Mouse (Mus musculus): ENCODE results near the gene Herpud1. TPM values are rescaled to one million over a fixed set of nuclear protein-coding genes. Genes with fewer than 3 reads are reported as not detected.

Herpud1 gene
- polyA plus RNA-seq (2016; fragmentation: Nextera tagmentation; extraction: Ambion mirVana) = 58.3 and 58.4 TPM in 2 replicates

GRCm38 (mm10) chr8:94386214-94387026, at the start of gene Herpud1:
Herpud1 (plus strand) TSS chr8:94386438.
- Histone ChIP-seq H3K27ac (peak within 1 kb of the TSS; percentile 56), H3K27me3 (no peaks in the 10 kb centered on the region), H3K9ac (peak within 1 kb of the TSS; percentile 84), H3K4me3 (peak within 1 kb of the TSS; percentile 66), H3K9me3 (no peaks in the 10 kb centered on the region), H3K4me1 (peaks cover 9% of the 10 kb centered on the region), H3K36me3 (peaks cover 22% of the 10 kb centered on the region), H3K4me2 (replicated peaks) (peak within 1 kb of the TSS; percentile 91)
- ATAC-seq (ENCODE audit: insufficient number of reproducible peaks, insufficient read depth, low FRiP score, low TSS enrichment) = peak; percentile 98
- under 1% methylated on average over 65 of the region's 65 CpGs for WGBS

- Histone ChIP-seq H3K9ac (no peak overlapping the region), H3K4me2 (replicated peaks) (no peak overlapping the region), H3K27ac (no peak overlapping the region), H3K4me3 (no peak overlapping the region), H3K36me3 (no peaks in the 10 kb centered on the region), H3K27me3 (no peaks in the 10 kb centered on the region), H3K4me1 (no peaks in the 10 kb centered on the region), H3K9me3 (no peaks in the 10 kb centered on the region)
- WGBS = 81% methylated on average over 8 of the region's 8 CpGs
- ATAC-seq (ENCODE audit: insufficient number of reproducible peaks, insufficient read depth, low FRiP score, low TSS enrichment) = no peak
These were observed 48.7 kb upstream of the Herpud1 start for GRCm38 (mm10) chr8:94337559-94337958.

- Histone ChIP-seq H3K27ac (no peak overlapping the region), H3K4me2 (replicated peaks) (no peak overlapping the region), H3K4me3 (no peak overlapping the region), H3K9ac (no peak overlapping the region), H3K4me1 (no peaks in the 10 kb centered on the region), H3K9me3 (no peaks in the 10 kb centered on the region), H3K36me3 (no peaks in the 10 kb centered on the region), H3K27me3 (no peaks in the 10 kb centered on the region)
- WGBS = 73% methylated on average over 7 of the region's 7 CpGs
- no peak for ATAC-seq (ENCODE audit: insufficient number of reproducible peaks, insufficient read depth, low FRiP score, low TSS enrichment)
These were observed 45.4 kb upstream of the Herpud1 start for GRCm38 (mm10) chr8:94340796-94341195.

- no peaks in the 10 kb centered on the region for H3K4me1 ChIP-seq
- no peak for ATAC-seq (ENCODE audit: insufficient number of reproducible peaks, insufficient read depth, low FRiP score, low TSS enrichment)
- no peaks in the 10 kb centered on the region for H3K27me3 ChIP-seq
- H3K9ac ChIP-seq = no peak overlapping the region
- no peaks in the 10 kb centered on the region for H3K36me3 ChIP-seq
- no peak overlapping the region for H3K4me2 ChIP-seq (replicated peaks)
- WGBS = 88% methylated on average over 10 of the region's 10 CpGs
- no peak overlapping the region for H3K27ac ChIP-seq
- no peaks in the 10 kb centered on the region for H3K9me3 ChIP-seq
- H3K4me3 ChIP-seq = no peak overlapping the region
These were observed 43.5 kb upstream of the Herpud1 start for GRCm38 (mm10) chr8:94342691-94343090.

- no peak for ATAC-seq (ENCODE audit: insufficient number of reproducible peaks, insufficient read depth, low FRiP score, low TSS enrichment)
- no peaks in the 10 kb centered on the region for H3K9me3 ChIP-seq
- no peak overlapping the region for H3K4me3 ChIP-seq
- no peak overlapping the region for H3K9ac ChIP-seq
- no peak overlapping the region for H3K27ac ChIP-seq
- H3K4me1 ChIP-seq = no peaks in the 10 kb centered on the region
- no peaks in the 10 kb centered on the region for H3K36me3 ChIP-seq
- H3K4me2 ChIP-seq (replicated peaks) = no peak overlapping the region
- no peaks in the 10 kb centered on the region for H3K27me3 ChIP-seq
- WGBS = 13% methylated on average over 6 of the region's 6 CpGs
These were observed 42.9 kb upstream of the Herpud1 start for GRCm38 (mm10) chr8:94343290-94343689.

GRCm38 (mm10) chr8:94343778-94344320, 42.4 kb upstream of the Herpud1 start:
- no peak overlapping the region for H3K9ac ChIP-seq

GRCm38 (mm10) chr8:94345657-94346056, 40.6 kb upstream of the Herpud1 start:
- no peak for ATAC-seq (ENCODE audit: insufficient number of reproducible peaks, insufficient read depth, low FRiP score, low TSS enrichment)
- Histone ChIP-seq H3K4me1 (no peaks in the 10 kb centered on the region), H3K9ac (no peak overlapping the region), H3K27ac (no peak overlapping the region), H3K4me3 (no peak overlapping the region), H3K27me3 (no peaks in the 10 kb centered on the region), H3K36me3 (no peaks in the 10 kb centered on the region), H3K4me2 (replicated peaks) (no peak overlapping the region), H3K9me3 (no peaks in the 10 kb centered on the region)
- whole genome bisulfite sequencing = 86% methylated on average over 4 of the region's 4 CpGs

More at GRCm38 (mm10) chr8:94343778-94344320, 42.4 kb upstream of the Herpud1 start:
- Histone ChIP-seq H3K4me3 (no peak overlapping the region), H3K4me2 (replicated peaks) (no peak overlapping the region), H3K27ac (no peak overlapping the region), H3K27me3 (no peaks in the 10 kb centered on the region), H3K4me1 (no peaks in the 10 kb centered on the region), H3K9me3 (no peaks in the 10 kb centered on the region), H3K36me3 (no peaks in the 10 kb centered on the region)
- ATAC-seq (ENCODE audit: insufficient number of reproducible peaks, insufficient read depth, low FRiP score, low TSS enrichment) = no peak
- 85% methylated on average over 11 of the region's 11 CpGs for WGBS

GRCm38 (mm10) chr8:94346264-94346663, 40.0 kb upstream of the Herpud1 start:
- H3K36me3 ChIP-seq = no peaks in the 10 kb centered on the region
- H3K4me2 ChIP-seq (replicated peaks) = no peak overlapping the region
- ATAC-seq (ENCODE audit: insufficient number of reproducible peaks, insufficient read depth, low FRiP score, low TSS enrichment) = no peak
- WGBS = 90% methylated on average over 13 of the region's 13 CpGs
- H3K9me3 ChIP-seq = no peaks in the 10 kb centered on the region
- H3K4me3 ChIP-seq = no peak overlapping the region
- no peak overlapping the region for H3K27ac ChIP-seq
- no peaks in the 10 kb centered on the region for H3K4me1 ChIP-seq
- no peaks in the 10 kb centered on the region for H3K27me3 ChIP-seq
- H3K9ac ChIP-seq = no peak overlapping the region

GRCm38 (mm10) chr8:94348425-94348824, 37.8 kb upstream of the Herpud1 start:
- no peaks in the 10 kb centered on the region for H3K4me1 ChIP-seq
- no peaks in the 10 kb centered on the region for H3K9me3 ChIP-seq
- H3K4me3 ChIP-seq = no peak overlapping the region
- WGBS = 76% methylated on average over 9 of the region's 9 CpGs
- no peak for ATAC-seq (ENCODE audit: insufficient number of reproducible peaks, insufficient read depth, low FRiP score, low TSS enrichment)
- no peaks in the 10 kb centered on the region for H3K27me3 ChIP-seq
- no peaks in the 10 kb centered on the region for H3K36me3 ChIP-seq
- no peak overlapping the region for H3K9ac ChIP-seq
- H3K27ac ChIP-seq = no peak overlapping the region
- H3K4me2 ChIP-seq (replicated peaks) = no peak overlapping the region

- no peaks in the 10 kb centered on the region for H3K9me3 ChIP-seq
- no peak for ATAC-seq (ENCODE audit: insufficient number of reproducible peaks, insufficient read depth, low FRiP score, low TSS enrichment)
These were observed 32.1 kb upstream of the Herpud1 start for GRCm38 (mm10) chr8:94354069-94354531.

GRCm38 (mm10) chr8:94354571-94354970, 31.7 kb upstream of the Herpud1 start:
- Histone ChIP-seq H3K27me3 (no peaks in the 10 kb centered on the region), H3K9ac (no peak overlapping the region), H3K4me1 (no peaks in the 10 kb centered on the region), H3K4me3 (no peak overlapping the region), H3K27ac (no peak overlapping the region), H3K36me3 (no peaks in the 10 kb centered on the region), H3K4me2 (replicated peaks) (no peak overlapping the region), H3K9me3 (no peaks in the 10 kb centered on the region)
- ATAC-seq (ENCODE audit: insufficient number of reproducible peaks, insufficient read depth, low FRiP score, low TSS enrichment) = no peak
- WGBS = 73% methylated on average over 4 of the region's 4 CpGs

More at GRCm38 (mm10) chr8:94354069-94354531, 32.1 kb upstream of the Herpud1 start:
- Histone ChIP-seq H3K4me2 (replicated peaks) (no peak overlapping the region), H3K9ac (no peak overlapping the region), H3K27me3 (no peaks in the 10 kb centered on the region), H3K4me1 (no peaks in the 10 kb centered on the region), H3K36me3 (no peaks in the 10 kb centered on the region), H3K4me3 (no peak overlapping the region), H3K27ac (no peak overlapping the region)
- 84% methylated on average over 7 of the region's 7 CpGs for WGBS

- Histone ChIP-seq H3K4me2 (replicated peaks) (no peak overlapping the region), H3K27ac (no peak overlapping the region), H3K27me3 (no peaks in the 10 kb centered on the region), H3K4me3 (no peak overlapping the region), H3K9me3 (no peaks in the 10 kb centered on the region), H3K4me1 (no peaks in the 10 kb centered on the region), H3K9ac (no peak overlapping the region), H3K36me3 (no peaks in the 10 kb centered on the region)
- WGBS = 75% methylated on average over 6 of the region's 6 CpGs
- ATAC-seq (ENCODE audit: insufficient number of reproducible peaks, insufficient read depth, low FRiP score, low TSS enrichment) = no peak
These were observed 29.0 kb upstream of the Herpud1 start for GRCm38 (mm10) chr8:94357220-94357619.

All from embryonic facial prominence, embryonic 12.5 days (tissue).